Mouse (Mus musculus): ENCODE results near the gene Sumf2.
A peak's percentile ranks its signal among the peaks of the same experiment; 100 is the strongest.
"Not testable (repeated sequence)": the region's sequence is repeated elsewhere in the genome, so short reads cannot be mapped to it uniquely, and the experiment has no call there.

Sumf2 gene

DNA sequence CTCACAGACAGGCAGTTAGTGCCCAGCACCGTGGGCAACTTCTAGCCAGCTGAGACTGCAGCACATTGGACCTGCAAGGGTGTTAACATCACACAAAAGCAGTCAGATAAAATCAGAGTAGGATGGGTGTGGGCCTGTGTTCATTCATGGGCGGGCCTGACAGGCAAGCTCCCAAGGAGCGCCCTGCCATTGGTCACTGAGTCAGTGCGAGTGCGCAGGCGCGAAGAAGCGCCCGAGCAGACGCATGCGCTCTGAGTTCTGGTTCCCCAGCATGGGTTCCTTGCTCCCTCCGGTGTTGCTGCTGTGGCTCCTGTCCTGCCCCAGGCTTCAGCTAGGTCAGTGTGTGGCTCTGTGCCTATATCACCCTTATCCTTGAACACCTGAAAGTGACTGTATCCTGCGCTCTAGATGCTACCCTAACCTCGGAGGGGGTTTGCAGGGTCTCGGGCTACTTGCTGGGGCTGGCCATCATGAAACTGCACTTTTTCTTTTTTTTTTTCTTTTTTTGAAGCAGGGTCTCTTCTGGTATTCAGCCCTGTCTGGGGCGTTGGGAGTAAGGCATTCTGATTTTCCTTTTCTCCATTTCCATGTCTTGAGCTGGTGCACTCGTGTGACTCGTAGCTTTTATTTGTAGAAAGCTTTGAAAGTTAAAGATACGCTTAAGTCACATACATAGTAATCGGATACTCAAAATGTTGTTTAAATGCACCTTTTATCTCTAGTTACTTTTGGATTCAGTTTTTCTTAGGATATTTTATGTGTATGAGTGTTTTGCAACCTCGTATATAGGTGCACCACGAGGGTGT is at the start of gene Sumf2:
Gene Sumf2, plus strand, starts transcription at position 235 of the 806 bp plus-strand sequence.
- peak; percentile 95 for DNase-seq (ENCODE audit: low spot score)

GRCm38 (mm10) chr5:129844848-129845247 is 1.9 kb upstream of the Sumf2 start:
- DNase-seq (ENCODE audit: low spot score): peak; percentile 46

GRCm38 (mm10) chr5:129847558-129847820 is 703 bp downstream of the Sumf2 start:
- no peak for DNase-seq (ENCODE audit: low spot score)

GRCm38 (mm10) chr5:129855163-129855562 is 8.4 kb downstream of the Sumf2 start:
- no peak for DNase-seq (ENCODE audit: low spot score)

DNA sequence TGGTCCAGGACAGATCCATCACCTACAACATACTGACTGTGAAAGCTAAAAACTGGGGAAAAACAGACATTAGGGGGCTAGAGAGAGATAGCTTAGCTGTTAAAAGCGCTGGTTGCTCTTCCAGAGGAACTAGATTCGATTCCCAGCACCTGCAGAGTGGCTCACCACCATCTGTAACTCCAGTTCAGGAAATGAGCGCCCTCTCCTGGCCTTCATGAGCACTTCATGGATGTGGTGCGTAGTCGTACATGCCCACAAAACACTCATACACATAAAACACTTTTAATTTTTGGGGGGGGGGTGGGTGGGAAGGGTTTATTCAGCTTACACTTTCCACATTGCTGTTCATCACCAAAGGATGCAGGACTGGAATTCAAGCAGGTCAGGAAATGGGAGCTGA is 9.6 kb downstream of the Sumf2 start:
- DNase-seq (ENCODE audit: low spot score): no peak

GRCm38 (mm10) chr5:129862325-129862724 is 15.5 kb downstream of the Sumf2 start:
- DNase-seq (ENCODE audit: low spot score): no peak

- no peak for DNase-seq (ENCODE audit: low spot score)
Measured at GRCm38 (mm10) chr5:129864467-129864866, 17.7 kb downstream of the Sumf2 start.

DNA sequence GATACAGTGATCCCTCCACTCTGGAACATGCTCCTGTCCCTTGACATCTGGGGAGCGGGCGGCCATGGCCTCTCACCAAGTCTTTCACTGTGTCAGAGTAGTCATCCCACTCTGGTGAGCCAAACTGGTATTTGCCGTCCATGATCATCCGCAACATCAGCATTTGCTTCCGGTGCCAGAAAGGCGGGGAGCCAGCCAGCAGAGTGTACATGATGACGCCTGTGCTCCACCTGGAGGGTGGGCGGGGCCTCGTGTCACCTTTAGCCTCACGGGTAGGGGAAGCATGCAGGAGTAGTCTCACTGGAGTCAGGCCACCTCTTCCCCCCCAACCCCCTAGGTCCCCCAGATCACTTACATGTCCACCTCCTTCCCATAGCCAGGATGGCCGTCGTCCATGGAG is 19.1 kb downstream of the Sumf2 start:
- DNase-seq (ENCODE audit: low spot score): no peak

DNA sequence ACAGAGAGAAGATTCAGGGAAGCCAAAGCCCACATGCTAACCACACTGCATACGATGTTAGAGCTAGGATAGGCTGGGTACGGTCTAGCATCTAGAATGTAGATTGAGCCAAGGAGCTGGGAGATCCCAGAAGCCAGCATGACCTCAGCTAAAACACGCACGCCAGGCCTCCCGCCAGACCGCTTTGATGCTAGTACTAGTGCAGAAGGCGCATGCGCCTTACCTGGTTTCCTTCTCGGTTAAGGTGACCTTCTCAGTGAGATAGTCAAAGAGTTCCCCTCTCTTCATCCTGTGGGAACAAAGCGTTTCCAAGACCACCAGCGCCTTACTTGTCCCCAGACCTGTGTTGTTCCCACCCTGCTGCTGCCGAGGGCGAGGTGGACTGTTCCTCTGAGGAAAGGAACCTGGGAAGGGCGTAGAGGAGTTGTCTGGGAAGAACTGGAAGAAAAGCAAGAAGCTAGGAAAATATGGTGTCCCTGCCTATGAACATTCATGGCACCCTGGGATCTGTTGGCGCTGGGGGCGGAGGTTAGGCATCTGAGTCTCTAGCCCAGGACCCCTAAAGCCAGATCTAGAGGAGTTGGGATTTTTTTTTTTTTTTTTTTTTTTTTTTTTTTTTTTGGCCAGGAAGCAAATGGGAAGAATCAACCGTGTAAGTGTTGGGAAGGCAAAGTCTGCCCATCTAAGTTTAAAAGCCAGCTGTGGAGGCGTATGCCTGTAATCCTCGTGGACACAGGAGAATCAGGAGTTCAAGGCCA is 22.6 kb downstream of the Sumf2 start:
- DNase-seq (ENCODE audit: low spot score): no peak

DNA sequence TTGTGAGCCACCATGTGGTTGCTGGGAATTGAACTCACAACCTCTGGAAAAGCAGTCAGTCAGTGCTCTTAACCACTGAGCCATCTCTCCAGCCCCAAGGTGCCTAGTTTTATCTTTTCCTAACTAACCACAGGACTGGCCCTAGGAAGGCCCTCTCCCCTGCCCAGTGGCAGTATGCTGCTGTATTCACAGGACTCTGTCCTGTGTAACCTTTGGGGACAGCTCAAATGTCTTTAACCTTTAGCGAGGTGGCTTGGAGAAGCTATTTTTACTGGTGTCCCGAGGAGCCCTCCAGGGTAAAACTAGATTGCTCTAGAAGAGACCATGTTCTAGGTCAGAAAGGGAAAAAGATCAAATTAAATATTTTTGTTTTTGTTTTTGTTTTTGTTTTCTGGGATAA is 24.5 kb downstream of the Sumf2 start:
- DNase-seq (ENCODE audit: low spot score): no peak

DNA sequence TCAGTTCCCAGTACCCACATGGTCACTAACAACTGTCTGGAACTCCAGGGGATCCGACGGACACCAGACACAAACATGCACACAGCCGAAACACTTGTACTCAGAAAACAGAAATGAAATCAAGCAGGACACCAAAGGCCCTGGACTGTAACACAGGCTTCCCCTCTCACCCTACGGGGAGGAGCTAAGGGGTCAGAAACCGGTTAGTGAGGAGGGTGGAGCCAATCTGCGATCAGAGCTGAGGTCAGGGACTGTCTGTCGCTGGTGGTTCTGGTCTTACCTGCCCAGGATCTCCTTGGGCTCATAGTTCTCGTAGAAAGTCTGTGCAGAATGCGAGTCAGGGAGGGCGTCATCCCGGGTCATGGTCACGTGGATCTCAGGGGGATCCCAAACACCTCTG is 27.2 kb downstream of the Sumf2 start:
- DNase-seq (ENCODE audit: low spot score): no peak

DNA sequence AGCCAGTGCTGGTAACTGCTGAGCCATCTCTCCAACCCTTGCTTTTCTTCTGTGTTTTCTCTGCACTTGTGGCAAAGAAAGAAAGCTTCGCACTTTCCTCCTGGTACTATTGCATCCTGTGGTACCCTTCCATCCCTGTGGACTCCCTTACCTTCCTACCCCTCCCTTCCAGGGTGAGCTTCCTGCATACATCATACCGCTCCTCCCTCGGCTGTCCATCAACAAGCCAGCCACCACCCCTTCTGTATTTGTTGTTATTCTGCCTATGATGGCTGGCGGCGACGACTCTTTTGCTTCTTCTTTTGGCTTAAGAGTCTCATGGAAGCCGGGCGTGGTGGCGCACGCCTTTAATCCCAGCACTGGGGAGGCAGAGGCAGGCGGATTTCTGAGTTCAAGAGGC is 28.3 kb downstream of the Sumf2 start:
- DNase-seq (ENCODE audit: low spot score): no peak

GRCm38 (mm10) chr5:129877731-129878455 is 31.1 kb downstream of the Sumf2 start:
- DNase-seq (ENCODE audit: low spot score): no peak

GRCm38 (mm10) chr5:129878946-129879345 is 32.2 kb downstream of the Sumf2 start:
- DNase-seq (ENCODE audit: low spot score): peak; percentile 58

GRCm38 (mm10) chr5:129879888-129880287 is 33.1 kb downstream of the Sumf2 start:
- no peak for DNase-seq (ENCODE audit: low spot score)

DNA sequence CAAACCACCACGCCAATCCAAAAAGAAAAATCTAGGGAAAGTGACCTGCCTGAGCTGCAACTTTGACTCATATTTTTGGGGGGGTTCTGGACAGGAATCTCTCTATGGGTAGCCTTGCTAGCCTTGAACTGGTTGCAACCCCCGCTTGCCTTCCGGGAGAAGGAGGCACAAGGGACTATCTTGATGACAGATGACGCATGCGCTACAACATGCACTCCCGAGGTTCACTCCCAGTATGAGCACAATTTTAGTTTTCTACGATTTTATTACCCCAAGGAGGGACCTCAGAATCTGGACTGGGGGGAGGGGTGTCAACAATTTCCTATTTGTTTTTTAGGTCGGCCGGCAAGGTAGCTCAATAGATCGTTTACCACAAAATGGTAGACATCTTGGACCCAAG is 39.5 kb downstream of the Sumf2 start:
- peak; percentile 19 for DNase-seq (ENCODE audit: low spot score)

GRCm38 (mm10) chr5:129886911-129887636 is 40.3 kb downstream of the Sumf2 start, which contains the start of gene Chchd2:
Gene Chchd2 (minus strand): TSS chr5:129887470.
- DNase-seq (ENCODE audit: low spot score): peak; percentile 97

- not testable (repeated sequence) for DNase-seq (ENCODE audit: low spot score)
Measured at GRCm38 (mm10) chr5:129890390-129890789, 43.6 kb downstream of the Sumf2 start.

DNA sequence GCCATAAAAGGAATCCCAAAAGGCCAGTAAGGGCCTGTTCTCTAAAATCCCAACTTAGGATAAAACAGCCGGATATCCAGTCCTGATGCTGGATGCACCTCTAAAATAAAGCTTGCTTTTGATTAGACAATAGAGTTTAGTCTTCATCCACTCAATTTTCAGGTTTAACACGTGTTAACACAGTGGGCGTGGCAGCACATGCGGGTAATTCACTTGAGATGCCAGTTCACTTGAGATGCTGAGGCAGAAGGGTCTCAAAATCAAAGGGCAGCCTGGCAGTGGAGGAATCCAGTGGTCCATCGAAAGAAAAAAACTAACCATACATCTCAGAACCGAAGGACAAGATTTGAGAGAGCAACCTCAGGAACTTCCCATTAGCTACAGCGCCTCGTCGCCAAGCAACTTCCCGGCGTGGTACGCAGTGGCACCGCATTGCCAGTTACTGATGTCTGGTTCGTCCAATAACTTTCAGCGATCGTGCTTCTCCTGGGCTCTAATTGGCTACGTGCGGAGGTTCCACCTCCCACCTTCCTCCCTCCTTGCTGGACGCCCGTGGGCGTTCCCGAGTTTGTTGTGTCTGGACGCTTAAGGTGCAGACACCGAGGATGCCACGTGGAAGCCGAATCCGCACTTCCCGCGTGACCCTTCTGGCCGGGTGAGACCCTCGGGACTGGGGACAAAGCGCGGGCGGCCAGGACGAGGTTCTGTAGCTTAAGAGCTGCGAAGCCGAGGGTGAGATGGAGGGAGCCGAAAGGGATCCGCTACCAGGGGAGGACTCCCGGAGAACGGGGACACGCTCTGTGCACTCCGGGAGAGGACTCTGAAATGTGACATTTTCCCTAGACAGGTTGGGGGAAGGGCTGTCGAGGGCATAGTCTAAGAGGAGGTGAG is 48.7 kb downstream of the Sumf2 start, which contains the start of gene Zbed5:
Gene Zbed5, plus strand, starts transcription at position 526 of the 891 bp plus-strand sequence.
- peak; percentile 91 for DNase-seq (ENCODE audit: low spot score)

DNA sequence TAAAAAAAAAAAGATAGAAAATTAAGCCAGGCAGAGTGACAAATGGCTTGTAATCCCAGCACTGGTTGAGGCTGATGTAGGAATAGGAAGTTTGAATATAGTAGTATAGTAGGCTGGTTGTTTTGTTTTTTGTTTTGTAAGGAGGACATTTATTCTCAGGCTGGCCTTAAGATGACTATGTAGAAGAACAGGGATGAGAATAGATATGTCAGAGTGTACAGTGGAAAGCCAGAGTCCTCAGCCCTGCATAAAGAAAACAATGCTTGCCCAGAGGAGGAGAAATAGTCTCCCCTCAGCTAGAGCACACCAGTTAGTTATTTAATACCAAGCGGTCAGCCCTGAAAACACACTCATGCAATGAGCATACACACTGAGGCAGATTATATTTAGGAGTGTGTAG is 51.7 kb downstream of the Sumf2 start, which contains the start of gene Phkg1:
Gene Phkg1, minus strand, starts transcription at position 101 of the 400 bp plus-strand sequence.
- no peak for DNase-seq (ENCODE audit: low spot score)

DNA sequence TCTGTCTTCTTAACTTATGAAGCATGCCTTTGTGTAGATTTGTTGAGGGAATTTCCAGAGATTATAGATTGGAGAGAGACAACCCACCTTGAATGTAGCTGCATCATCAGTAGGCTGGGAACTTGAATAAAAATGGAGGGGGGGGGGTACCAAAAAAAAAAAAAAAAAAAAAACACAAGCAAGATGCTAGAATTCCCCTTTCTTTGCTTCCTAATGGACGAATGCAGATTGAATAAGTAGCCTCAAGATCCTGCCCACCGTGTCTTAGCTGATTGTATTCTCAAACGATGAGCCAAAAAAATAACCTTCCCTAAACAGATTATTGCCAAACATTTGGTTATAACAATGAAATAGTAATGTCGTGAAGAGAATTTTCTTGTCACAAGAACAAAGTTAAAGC is 61.0 kb downstream of the Sumf2 start:
- DNase-seq (ENCODE audit: low spot score): no peak
